Mouse (Mus musculus) cerebellum, postnatal 25 days (tissue): Measurements from ENCODE around the gene Gm9964.
A peak's percentile ranks its signal among the peaks of the same experiment; 100 is the strongest.
"Not testable (repeated sequence)": the region's sequence is repeated elsewhere in the genome, so short reads cannot be mapped to it uniquely, and the experiment has no call there.

Source experiments
- DNase-seq, 2 experiments: peaks; one replicate each; pipeline ENCODE4 v3.0.0; 2021; ENCODE audit warnings: mixed read lengths in 2 of 2

Gm9964 gene

DNA sequence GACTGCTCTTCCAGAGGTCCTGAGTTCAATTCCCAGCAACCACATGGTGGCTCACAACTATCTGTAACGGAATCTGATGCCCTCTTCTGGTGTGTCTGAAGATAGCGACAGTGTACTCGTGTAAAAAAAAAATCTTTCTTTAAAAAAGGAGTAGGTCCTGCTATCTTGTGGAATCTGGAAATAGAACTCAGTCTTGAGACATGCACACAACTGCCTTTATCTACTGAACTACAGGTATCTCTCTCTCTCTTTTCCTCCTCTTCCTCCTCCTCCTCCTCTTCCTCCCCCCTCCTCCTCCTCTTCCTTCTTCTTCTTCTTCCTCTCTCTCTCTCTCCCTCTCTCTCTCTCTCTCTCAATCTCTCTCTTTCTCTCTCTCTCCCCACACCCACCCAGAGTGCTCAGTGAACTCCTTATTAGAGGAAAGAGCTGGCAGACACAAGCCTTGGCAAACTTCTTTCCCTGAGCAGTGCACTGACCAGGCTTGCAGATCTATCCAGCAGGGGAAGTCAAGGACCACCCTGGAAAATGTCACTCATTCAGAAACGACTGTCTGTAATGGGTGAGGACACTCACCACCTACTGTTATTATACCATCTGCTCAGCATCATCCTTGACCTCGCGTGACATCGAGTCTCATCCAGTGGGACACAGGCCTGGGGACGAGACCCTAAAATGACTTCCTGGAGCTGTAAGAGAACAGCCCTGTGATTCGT lies 3.2 kb upstream of the Gm9964 start:
- DNase-seq, result no peak

DNA sequence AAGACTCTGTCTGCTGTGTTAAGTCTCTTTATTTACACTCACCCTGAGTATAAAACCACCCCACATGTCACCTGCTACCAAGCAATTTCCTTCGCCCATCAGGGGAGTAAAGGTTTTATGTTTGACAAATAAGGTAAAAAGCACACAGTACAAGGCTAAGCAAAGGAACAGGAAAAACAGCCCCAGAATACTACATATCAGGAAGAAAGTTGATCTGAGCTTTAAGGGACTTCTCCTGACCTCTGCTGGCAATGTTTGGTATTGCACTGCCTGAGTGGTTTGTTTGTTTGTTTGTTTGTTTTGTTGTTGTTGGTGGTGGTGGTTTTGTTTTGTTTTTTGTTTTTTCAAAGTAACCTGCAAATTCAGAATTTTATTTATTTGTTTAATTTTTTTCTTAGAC lies 539 bp downstream of the Gm9964 start:
- peak; percentile 52 to 72 for DNase-seq

DNA sequence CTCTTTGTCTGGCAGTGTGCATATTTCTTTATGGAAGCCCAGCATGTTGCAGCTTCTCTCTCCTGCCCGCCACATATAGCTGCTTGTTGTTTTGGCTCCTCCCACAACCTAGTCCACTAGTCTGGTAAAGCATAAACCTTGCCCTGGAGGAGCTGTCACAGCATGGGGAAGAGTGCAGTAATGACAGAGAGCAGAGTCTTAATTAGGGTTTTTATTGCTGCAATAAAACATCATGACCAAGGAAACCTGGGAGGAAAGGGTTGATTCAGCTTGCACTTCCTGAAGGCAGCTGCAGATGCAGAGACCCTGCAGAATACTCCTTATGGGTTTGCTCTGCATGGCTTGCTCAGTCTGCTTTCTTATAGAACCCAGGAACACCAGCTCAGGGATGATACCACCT lies 2.7 kb downstream of the Gm9964 start:
- no peak for DNase-seq

DNA sequence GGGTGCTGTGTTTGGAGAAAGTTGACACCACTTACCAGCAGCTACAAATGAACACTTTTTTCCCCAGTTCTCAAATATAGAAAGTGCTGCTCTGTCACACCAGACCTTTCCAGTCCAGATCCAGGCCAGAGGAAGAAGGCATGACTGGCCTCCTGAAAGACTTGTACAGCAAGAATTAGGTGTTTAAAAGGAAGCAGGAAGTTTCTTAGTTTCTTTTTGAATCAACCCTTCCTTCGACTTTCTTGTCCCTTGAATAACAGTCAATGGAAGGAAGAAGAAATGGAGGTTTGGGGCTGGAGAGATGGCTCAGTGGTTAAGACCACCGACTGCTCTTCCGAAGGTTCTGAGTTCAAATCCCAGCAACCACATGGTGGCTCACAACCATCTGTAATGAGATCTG lies 3.7 kb downstream of the Gm9964 start:
- DNase-seq, result no peak

DNA sequence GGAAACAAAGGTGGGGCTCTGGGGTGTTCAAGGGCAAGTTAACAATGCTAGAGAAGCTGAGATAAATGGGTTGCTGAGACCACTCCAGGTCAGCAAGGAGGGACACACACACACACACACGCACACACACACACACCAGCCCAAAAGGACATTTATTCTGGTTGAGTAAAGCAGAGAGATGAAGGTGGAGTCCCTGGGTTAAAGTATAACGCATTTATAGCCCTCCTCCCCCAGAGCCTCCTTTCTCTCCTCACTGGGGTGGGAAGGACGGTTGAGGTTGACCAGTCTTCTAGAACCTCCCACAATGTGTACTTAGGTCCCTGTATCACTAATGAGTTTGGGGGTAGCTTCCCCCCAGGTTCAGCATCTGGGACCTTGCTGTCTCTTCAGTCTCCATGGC lies 4.6 kb downstream of the Gm9964 start:
- no peak for DNase-seq

DNA sequence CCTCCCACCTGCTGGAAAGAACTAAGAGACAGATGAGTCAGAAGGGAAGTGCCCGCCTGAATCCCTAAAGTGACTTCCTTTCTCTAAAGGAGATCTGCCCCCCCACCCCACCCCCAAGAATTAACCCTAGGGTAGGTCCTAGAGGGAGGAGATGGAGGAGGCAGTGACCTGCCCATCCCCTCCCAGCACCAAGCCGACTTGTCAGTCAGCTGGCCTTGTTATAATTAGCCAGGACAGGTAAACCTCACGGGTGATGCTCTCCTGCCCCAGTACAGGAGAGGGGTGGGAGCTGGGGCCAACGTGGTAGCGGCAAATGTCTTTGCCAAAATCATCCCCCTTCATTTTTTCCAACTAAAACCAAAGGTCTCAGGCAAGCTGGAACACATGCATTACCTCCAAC lies 5.1 kb downstream of the Gm9964 start:
- DNase-seq, result no peak

DNA sequence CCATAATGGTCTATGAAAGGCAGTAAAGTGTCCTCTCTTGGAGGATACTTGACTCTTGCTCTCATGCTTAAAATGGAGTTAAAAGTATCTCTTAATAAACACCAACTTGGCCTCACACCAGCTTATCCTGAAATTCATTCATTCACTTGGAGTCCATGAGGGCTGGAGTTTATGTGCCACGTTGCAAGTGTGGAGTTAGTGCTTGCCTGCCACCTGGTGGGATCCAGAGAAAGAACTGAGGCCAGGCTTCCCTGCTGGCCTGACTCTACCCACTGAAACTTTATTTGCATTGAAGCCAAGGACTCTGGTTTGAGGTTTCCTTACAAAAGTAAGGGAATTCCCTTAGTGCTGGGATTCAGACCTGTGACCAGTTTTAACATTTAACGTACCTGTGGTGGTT lies 6.2 kb downstream of the Gm9964 start:
- DNase-seq, result peak in 1 of 2 experiments; percentile 15

DNA sequence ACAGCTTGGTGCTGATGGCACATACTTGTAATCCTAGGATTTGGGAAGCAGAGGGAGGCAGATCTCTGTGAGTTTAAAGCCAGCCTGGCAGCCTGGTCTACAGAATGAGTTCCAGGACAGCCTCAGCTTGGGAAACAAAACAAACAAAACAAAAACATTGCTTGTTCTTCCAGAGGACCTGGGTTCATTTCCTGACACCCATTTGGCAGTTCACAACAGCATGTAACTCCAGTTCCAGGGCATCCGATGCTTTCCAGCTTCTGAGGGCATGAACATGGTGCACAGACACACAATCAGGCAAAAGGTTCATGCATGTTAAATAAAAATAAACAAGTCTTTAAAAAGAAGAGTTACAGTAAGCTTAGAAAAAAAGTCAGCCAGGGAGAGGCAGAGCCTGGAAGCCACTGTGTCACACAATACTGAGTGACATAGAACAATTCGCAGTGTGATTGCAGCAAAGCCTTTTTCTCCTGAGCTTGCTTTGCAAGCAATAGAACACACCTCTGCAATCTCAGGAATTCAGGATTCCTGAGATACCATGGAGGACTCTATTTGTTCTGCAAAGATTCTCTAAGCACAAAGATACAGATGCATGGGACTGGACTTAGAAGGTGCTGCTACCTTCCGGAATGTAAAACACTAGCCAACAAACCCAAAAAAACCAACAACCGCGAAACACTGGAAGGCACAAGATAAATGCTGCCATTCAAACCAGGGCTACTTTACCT lies 7.6 kb downstream of the Gm9964 start:
- DNase-seq, result no peak

DNA sequence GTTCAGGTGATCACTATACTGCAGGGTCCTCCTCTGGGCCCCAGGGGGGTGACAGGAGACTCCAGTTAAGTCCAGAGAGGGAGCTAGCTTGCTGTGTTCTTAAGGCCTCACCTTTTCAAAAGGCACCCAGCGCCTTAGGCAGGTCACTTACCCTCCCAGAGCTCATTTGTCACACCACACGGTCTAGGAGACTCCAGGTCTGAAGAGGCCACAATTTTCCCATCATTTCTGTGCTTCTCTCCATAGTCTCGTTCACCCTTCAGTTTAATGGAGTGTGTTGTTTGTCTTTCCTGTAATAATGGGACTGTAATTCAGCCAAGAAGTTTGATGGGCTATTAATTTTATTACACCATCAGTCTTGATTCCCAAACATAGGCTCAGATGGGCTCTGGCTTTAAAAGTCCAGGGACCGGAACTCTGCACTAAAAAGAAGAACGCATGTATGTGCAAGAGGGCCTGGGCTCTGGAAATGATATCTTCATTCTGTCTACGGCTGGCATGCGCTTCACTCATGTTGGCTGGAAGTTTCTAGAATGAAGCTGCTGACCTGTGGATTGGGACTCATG lies 8.3 kb downstream of the Gm9964 start:
- DNase-seq, result no peak

DNA sequence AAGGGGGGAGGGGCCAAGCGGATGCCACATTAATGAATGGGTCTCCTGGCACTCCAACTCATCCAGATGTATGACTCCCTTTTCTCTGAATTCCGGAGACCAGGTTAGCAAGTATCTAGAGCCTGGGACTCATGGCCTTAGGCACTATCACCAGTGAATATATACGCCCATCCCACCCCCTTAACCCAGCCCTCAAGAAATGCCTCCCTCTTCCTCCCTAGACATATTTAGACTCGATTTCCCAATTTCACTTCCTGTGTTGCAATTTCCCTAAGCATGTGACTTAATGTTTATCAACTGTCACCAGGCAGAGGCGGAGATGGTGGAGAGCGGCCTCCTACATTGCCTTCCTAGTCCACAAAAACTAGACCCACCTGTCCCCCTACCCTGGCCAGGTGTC lies 9.3 kb downstream of the Gm9964 start:
- no peak for DNase-seq

DNA sequence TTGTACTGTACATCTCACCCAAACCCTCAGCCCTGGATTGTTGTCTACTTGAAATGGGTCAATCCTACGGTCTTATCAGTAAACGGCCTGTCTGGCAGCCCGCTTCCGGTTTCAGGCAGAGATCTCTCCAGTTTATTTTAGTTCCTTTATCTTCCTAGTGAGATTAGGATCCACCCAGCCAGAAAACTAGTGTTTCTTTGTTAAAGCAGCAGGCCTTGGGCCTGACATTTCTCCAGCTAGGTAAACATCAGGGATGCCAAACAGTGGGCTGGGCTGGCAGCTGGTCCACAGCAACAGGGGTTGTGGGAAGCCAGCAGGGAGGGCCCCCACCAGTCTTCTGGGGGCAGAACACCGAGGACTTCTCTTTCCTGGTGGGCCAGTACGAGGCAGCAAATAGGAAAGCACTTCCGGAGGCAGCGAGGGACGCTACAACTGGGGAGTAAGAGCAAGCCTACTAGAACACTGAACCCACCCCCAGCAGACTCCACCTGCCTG lies 10.4 kb downstream of the Gm9964 start:
- DNase-seq, result no peak

DNA sequence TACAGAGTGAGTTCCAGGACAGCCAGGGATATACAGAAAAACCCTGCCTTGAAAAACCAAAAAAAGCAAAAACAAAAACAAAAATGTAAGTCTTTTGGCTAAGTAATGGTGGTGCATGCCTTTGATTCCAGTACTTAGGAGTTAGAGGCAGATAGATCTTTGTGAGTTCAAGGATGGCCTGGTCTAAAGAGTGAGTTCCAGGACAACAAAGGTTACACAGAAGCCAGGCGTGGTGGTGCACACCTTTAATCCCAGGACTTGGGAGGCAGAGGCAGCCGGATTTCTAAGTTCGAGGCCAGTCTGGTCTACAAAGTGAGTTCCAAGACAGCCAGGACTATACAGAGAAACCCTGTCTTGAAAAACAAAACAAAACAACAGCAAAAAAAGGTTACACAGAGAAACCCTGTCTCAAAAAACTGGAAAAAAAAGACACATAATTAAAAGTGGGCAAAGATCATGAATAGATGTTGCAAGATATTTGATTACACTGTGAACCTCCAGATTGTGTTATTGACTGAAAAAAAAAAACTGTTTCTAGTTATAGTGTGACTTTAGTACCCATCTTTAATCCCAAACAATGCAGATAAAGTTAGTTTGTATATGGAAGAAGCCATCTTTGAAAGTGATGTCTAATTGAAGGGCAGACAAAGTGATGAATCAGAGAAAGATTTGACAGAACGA lies 13.2 kb downstream of the Gm9964 start:
- no peak for DNase-seq

DNA sequence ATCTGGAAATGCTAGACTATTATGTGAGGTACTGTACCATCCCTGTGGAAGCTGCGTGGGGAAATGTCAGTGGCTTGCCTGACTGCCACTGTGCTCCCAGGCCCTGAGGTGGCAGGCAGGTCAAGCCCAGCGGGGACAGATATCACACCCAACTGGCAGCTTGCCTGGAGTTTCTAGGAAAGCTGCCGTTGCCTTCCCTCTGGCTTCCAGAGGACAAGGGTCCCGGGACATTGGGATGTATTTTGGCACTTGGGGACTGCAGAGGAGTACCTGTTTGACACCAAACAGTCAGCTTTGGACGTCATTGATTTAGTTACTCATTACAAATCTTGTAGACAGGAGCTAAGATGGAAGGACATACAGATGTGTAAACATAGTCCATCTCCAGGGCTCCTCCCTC lies 15.3 kb downstream of the Gm9964 start:
- no peak for DNase-seq

DNA sequence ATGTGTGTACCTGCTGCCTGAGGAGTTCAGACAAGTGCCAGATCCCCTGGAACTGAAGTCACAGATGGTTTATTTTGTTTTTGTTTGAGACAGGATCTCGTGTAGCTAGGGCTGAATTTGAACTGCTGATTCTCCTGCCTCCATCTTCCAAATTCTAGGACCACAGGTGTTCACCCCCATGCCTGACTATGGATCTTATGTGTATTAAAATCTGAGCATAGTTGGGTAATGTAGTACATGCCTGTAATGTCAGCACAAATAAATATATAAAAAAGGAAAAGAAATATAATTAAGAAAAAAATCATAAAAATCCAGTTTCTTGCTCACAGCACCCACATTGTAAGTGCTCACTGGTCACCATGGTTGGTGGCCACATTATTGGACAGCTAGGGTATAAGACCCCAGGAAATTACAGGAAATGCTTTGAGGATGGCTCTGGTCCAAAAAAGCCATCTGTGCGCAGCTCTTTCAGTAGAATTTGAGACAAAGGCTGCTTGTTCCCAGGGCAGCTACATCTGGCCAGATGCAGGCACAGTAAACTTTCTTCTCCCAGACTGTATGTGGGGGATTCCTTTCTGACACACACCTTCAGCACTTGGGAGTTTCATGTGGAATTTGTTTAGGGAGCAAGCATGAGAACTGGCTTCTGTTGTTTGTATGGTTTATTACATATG lies 16.8 kb downstream of the Gm9964 start:
- no peak for DNase-seq

DNA sequence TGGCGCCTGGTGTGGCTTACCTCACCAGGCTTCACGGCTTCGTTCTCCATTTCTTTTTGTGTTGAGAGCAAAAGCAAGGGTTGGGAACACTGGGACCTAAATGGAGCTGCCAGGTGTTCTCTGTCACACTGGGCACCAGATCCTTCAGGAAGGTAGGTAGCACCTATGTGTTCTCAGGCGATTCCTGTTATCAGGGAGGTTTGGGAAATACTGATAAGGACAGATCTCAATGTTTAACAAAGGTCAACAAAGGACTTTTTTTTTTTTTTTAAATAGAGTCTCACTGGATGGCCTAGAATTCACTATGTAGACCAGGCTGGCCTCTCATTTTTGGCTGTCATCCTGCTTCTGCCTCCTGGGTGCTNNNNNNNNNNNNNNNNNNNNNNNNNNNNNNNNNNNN lies 22.9 kb downstream of the Gm9964 start:
- DNase-seq, result no peak

DNA sequence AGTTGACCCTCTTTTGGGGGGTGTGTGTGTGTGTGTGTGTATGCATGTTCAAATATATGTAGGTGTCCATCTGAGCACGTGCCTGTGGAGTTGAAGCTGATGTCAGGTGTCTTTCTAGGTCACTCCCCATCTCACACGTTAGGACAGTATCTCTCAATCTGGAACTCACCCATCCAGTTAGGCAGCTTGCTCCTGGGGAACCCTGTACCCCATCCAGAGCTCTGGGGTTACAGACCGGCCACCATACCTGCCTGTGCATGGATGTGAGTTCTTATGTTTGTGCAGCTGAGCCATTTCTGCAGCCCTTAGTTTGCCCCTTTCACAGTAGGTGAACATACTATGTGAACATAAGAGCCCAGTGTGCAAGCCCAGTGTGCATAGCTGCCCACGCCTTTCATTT lies 23.7 kb downstream of the Gm9964 start:
- no peak for DNase-seq

DNA sequence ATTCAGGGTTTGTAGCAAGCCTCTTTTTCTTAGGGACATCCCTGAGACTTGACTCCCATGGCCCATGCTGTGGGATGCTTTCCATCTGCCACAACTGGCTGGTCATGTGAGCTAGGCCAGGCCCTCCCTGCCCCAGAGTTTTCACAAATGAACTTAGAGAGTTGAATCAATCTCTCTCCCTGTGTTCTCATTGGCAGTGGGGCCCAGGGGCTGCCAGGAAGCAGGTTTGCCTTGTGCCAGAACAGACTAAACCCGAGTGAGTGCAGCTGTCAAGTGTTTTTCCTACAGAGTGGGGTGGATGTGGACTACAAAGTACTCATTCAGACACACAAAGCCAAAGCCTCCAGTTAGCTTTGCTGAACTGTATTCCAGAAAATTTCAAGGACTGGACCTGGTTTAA lies 29.5 kb downstream of the Gm9964 start:
- DNase-seq, result no peak

DNA sequence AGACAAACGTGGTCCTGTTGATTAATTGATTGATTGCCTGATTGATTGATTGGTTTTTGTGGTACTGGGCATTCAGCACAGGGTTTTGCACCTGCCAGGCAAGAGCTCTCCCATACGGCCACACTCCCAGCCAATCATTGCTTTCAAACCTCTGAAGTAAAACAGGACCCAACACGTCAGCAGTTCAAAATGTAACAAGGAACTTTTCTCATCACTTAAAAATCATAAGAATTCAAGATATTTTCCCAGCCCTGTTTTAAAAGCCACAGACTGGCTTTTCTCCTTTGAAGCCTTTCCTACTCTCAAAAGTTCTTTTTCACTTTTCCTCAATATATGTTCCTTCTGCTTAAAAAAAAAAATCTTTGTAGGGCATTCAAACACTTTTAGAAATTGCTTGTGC lies 32.3 kb downstream of the Gm9964 start:
- DNase-seq, result no peak

DNA sequence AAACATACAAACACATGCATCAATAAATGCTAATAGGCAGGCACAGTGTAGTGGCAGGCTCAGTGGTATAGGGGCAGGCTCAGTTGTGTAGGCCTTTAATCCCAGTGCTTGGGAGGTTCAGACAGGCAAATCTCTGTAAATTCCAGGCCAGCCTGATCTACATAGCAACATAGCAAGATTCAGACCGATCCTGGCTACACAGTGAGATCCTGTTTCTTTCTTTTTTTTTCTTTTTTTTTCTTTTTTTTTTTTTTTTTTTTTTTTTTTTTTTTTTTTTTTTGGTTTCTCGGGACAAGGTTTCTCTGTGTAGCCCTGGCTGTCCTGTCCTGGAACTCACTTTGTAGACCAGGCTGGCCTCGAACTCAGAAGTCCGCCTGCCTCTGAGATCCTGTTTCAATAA lies 36.6 kb downstream of the Gm9964 start:
- DNase-seq, result not testable (repeated sequence)

DNA sequence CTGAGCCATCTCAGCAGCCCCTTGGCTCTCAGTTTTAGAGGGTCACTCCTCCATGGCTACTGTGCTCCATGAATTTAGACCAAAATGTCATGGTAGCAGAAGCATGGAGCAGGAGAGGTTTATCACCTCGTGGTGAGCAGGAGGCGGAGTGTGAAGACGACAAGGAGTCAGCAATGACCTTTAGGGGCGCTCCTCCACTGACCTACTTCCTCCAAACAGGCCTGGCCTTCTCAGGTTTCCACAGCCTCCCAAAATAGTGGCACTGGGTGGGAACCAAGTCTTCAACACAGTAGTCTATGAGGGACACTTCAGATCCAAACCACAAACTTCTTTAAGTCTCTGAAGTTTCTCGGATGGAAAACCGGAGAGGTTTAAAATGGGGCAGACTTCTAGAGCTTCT lies 38.0 kb downstream of the Gm9964 start:
- no peak for DNase-seq

DNA sequence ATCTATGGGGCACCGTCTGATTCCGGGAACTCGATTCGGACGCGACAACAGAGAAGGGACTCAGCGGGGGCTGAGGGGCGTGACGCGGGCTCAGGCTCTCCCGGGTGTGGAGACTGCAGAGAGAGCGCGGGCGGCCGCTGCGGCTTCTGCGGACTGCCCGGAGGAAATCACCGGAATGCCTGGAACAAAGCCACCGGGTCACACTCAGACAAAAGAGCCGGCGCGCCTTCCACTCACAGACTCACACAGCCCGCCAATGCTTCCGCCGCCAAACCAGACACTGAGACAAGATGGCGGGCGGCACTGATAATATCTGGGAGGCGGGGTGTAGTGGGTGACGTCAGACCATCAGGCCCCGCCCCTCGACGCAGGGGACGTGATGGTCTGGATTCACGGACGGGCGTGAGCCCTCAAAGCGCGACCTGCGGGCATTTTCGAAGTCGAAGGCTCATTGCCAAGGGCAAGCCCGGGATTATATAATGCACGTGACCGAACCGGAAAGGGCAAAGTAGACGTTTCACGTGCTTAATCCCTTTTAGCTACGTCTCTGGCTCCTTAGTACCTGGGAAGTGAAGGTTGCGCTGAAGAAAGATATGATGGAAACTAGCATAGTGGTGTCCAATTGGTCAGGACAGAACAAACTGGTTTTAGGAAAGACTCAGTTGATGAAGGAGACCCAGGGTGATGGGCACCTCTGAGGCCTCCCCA lies 42.2 kb downstream of the Gm9964 start, which contains the start of gene Wsb1:
Wsb1 (minus strand) TSS at position 281 of the 708 bp plus-strand sequence.
- peak; percentile 96 for DNase-seq
